In the genomic region with DNA sequence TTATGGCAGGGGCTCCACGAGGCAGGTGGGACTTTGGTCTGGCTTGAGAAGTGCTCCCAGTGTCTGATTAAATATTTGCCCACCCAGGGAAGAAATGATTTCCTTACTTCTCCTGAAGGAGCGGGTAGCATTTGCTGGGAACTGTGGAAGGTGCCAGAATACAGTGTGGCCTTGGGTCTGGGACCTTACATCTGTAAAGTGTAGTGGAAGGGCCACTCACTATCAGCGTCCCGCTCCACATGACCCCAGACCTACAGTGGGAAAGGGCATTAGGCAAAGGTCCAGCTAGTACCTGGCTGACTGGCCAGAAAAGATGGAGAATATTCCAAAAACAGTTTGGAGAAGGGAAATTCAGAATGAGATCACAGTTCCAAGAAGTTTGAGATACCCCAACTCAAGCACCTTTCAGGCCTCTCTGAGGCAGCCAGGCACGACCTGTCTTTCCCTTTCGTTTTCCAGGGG, we compare ENCODE assay signal across 14 mouse cellular contexts. TPM values are rescaled to one million over a fixed set of nuclear protein-coding genes. Genes with fewer than 3 reads are reported as not detected.
DNase-seq lines count a peak whose midpoint lies in the region; ATAC-seq and TF ChIP-seq lines count a peak whose summit lies in the region.
"Had no signal": no experiment of that assay in that cellular context is flagged by ENCODE, and none has a peak within 500 bp of the region (broad histone marks: within the 10 kb centered on the region; RNA-seq: fewer than 3 reads in every experiment).

No protein-coding gene starts in this region.

- no peak overlapping the region for H3K27ac ChIP-seq in heart, embryonic 11.5 days (ENCODE audit: low read depth, low read length)
- no peak overlapping the region for H3K27ac ChIP-seq in lung, postnatal 0 days (ENCODE audit: low read length)
- H3K27ac ChIP-seq in embryonic fibroblast, embryonic 13.5 days (ENCODE audit: insufficient read depth, low read length): no peak overlapping the region
- peak overlapping the region; percentile 98 for H3K27ac ChIP-seq in stomach, embryonic 14.5 days (ENCODE audit: low read length)
- H3K27ac ChIP-seq: forebrain, embryonic 12.5 days; neural tube, embryonic 12.5 days had no signal

- no peak for TF ChIP-seq POLR2A in embryonic fibroblast, embryonic 13.5 days (IDR thresholded peaks at IDR 0.05; ENCODE audit: low read depth, low read length)

- H3K27me3 ChIP-seq in heart, embryonic 11.5 days (ENCODE audit: control insufficient read depth, insufficient read depth, low read length): peaks cover 89% of the 10 kb centered on the region
- peaks cover 86% of the 10 kb centered on the region for H3K27me3 ChIP-seq in lung, postnatal 0 days (replicated peaks; ENCODE audit: insufficient read depth, low read length)
- peaks cover 8% of the 10 kb centered on the region; the same call in 1 of the 2 replicates for H3K27me3 ChIP-seq in stomach, embryonic 14.5 days (ENCODE audit: control insufficient read depth, insufficient read depth, low read length)

- TF ChIP-seq CTCF in lung, postnatal 0 days (IDR thresholded peaks at IDR 0.05): no peak
- TF ChIP-seq CTCF in embryonic fibroblast, embryonic 13.5 days (IDR thresholded peaks at IDR 0.05; ENCODE audit: borderline replicate concordance, insufficient read depth, low read length): no peak

- H3K9ac ChIP-seq in heart, embryonic 11.5 days (ENCODE audit: low read depth, low read length): no peak overlapping the region
- no peak overlapping the region for H3K9ac ChIP-seq in lung, postnatal 0 days (replicated peaks; ENCODE audit: low read depth)
- H3K9ac ChIP-seq in stomach, embryonic 14.5 days (replicated peaks; ENCODE audit: low read depth, low read length): peak overlapping the region; percentile 99
- H3K9ac ChIP-seq: forebrain, embryonic 12.5 days; neural tube, embryonic 12.5 days had no signal

- peaks cover 20% of the 10 kb centered on the region for H3K4me1 ChIP-seq in heart, embryonic 11.5 days (ENCODE audit: control insufficient read depth, insufficient read depth, low read length)
- no peaks in the 10 kb centered on the region; the same call in 1 of the 2 replicates for H3K4me1 ChIP-seq in lung, postnatal 0 days (ENCODE audit: insufficient read depth, low read depth, low read length)
- no peaks in the 10 kb centered on the region for H3K4me1 ChIP-seq in embryonic fibroblast, embryonic 13.5 days (ENCODE audit: control insufficient read depth, insufficient read depth, low read length)
- peaks cover 20% of the 10 kb centered on the region; the same call in 1 of the 2 replicates for H3K4me1 ChIP-seq in stomach, embryonic 14.5 days (ENCODE audit: control insufficient read depth, insufficient read depth, low read length)

- H3K4me3 ChIP-seq in heart, embryonic 11.5 days (ENCODE audit: low read depth, low read length): peak overlapping the region; percentile 22
- H3K4me3 ChIP-seq in lung, postnatal 0 days (ENCODE audit: low read depth, low read length): peak overlapping the region; percentile 24; the same call in 1 of the 2 replicates
- H3K4me3 ChIP-seq in embryonic fibroblast, embryonic 13.5 days (ENCODE audit: insufficient read depth, low read length): peak overlapping the region; percentile 1; the same call in 1 of the 2 replicates
- H3K4me3 ChIP-seq in stomach, embryonic 14.5 days (ENCODE audit: low read depth, low read length): peak overlapping the region; percentile 77
- H3K4me3 ChIP-seq: forebrain, embryonic 12.5 days; neural tube, embryonic 12.5 days had no signal

- H3K36me3 ChIP-seq in heart, embryonic 11.5 days (ENCODE audit: control insufficient read depth, insufficient read depth, low read length): no peaks in the 10 kb centered on the region
- H3K36me3 ChIP-seq in lung, postnatal 0 days (ENCODE audit: insufficient read depth, low read length): no peaks in the 10 kb centered on the region
- peaks cover 23% of the 10 kb centered on the region for H3K36me3 ChIP-seq in stomach, embryonic 14.5 days (ENCODE audit: control insufficient read depth, insufficient read depth, low read length)
- H3K36me3 ChIP-seq: forebrain, embryonic 12.5 days; neural tube, embryonic 12.5 days had no signal

- 2% methylated on average over 6 of the region's 6 CpGs for WGBS in heart, embryonic 11.5 days (ENCODE audit: insufficient replicate concordance)
- 4% methylated on average over 6 of the region's 6 CpGs for WGBS in lung, postnatal 0 days
- 12% methylated on average over 6 of the region's 6 CpGs for WGBS in stomach, embryonic 14.5 days

- ATAC-seq in heart, embryonic 11.5 days (replicated peaks; ENCODE audit: insufficient number of reproducible peaks, low FRiP score, low TSS enrichment): no peak
- ATAC-seq in lung, postnatal 0 days: no peak
- ATAC-seq in stomach, embryonic 14.5 days (ENCODE audit: insufficient number of reproducible peaks, insufficient read depth, low FRiP score, low read depth): no peak
- no peak for ATAC-seq in erythroid progenitor cell, adult 5-6 weeks (replicated peaks; ENCODE audit: low FRiP score, poor library complexity, severe bottlenecking)

- H3K9me3 ChIP-seq in heart, embryonic 11.5 days (replicated peaks; ENCODE audit: control insufficient read depth, low read length): no peaks in the 10 kb centered on the region
- no peaks in the 10 kb centered on the region for H3K9me3 ChIP-seq in lung, postnatal 0 days (ENCODE audit: low read length)
- no peaks in the 10 kb centered on the region for H3K9me3 ChIP-seq in stomach, embryonic 14.5 days (ENCODE audit: control insufficient read depth, low read depth, low read length)
- H3K9me3 ChIP-seq: forebrain, embryonic 12.5 days; neural tube, embryonic 12.5 days had no signal

- no peak for TF ChIP-seq EP300 in lung, postnatal 0 days (IDR thresholded peaks at IDR 0.05)

- H3K4me2 ChIP-seq in heart, embryonic 11.5 days: peak overlapping the region; percentile 46
- H3K4me2 ChIP-seq in lung, postnatal 0 days (replicated peaks; ENCODE audit: low read depth, low read length): peak overlapping the region; percentile 35; the same call in 1 of the 2 replicates
- H3K4me2 ChIP-seq in stomach, embryonic 14.5 days (replicated peaks; ENCODE audit: low read depth, low read length): peak overlapping the region; percentile 54

- no peak for DNase-seq in heart, adult 11 months
- no peak for DNase-seq in lung, postnatal 0 days (ENCODE audit: low spot score)
- no peak for DNase-seq in lung, postnatal 10 days
- no peak for DNase-seq in gastrocnemius, postnatal 25 days
- DNase-seq: cerebellum, adult 9-10 months had no signal

RNA-seq across cellular contexts. Expression of gene Pitx1, which starts 8.3 kb away (rescaled TPM):
- polyA plus RNA-seq in heart, embryonic 11.5 days (2014; fragmentation: Nextera tagmentation; extraction: Ambion mirVana): 0.51 and 1.2 TPM in 2 replicates
- not detected in 2 replicates for polyA plus RNA-seq in lung, postnatal 0 days (2015; fragmentation: Nextera tagmentation; extraction: Ambion mirVana)
- polyA plus RNA-seq in embryonic fibroblast, embryonic 13.5 days (2011; ENCODE audit: insufficient read length, low read depth, missing spikeins): 1.5 and 7.3 TPM in 2 replicates
- 262 and 263 TPM in 2 replicates for polyA plus RNA-seq in stomach, embryonic 14.5 days (2014; fragmentation: Nextera tagmentation; extraction: Ambion mirVana)
- total RNA-seq in gastrocnemius, postnatal 25 days (2021): under 1 TPM; 0.46 to 0.70 TPM
- total RNA-seq in erythroid progenitor cell, adult 5-6 weeks (2015; ENCODE audit: low replicate concordance): not detected in 2 replicates
- not detected in 2 replicates for total RNA-seq in erythroid progenitor cell, adult 5-6 weeks (2017; ENCODE audit: low replicate concordance)
- total RNA-seq: left cerebral cortex, postnatal 14 days; megakaryocyte progenitor cell, adult 5-6 weeks had no signal

RNA-seq across cellular contexts. Expression of gene Catsper3, which starts 43.3 kb away (rescaled TPM):
- polyA plus RNA-seq in heart, embryonic 11.5 days (2014; fragmentation: Nextera tagmentation; extraction: Ambion mirVana): 0.11 and 0.23 TPM in 2 replicates
- polyA plus RNA-seq in lung, postnatal 0 days (2015; fragmentation: Nextera tagmentation; extraction: Ambion mirVana): 0.18 TPM in 1 of 2 replicates, not detected in the other
- polyA plus RNA-seq in embryonic fibroblast, embryonic 13.5 days (2011; ENCODE audit: insufficient read length, low read depth, missing spikeins): not detected in 2 replicates
- polyA plus RNA-seq in stomach, embryonic 14.5 days (2014; fragmentation: Nextera tagmentation; extraction: Ambion mirVana): 0.43 TPM in 1 of 2 replicates, not detected in the other
- not detected for total RNA-seq in gastrocnemius, postnatal 25 days (2021)
- not detected in 2 replicates for total RNA-seq in erythroid progenitor cell, adult 5-6 weeks (2015; ENCODE audit: low replicate concordance)
- total RNA-seq in erythroid progenitor cell, adult 5-6 weeks (2017; ENCODE audit: low replicate concordance): not detected in 2 replicates
- total RNA-seq: megakaryocyte progenitor cell, adult 5-6 weeks had no signal
- polyA plus RNA-seq: forebrain, embryonic 12.5 days; heart, embryonic 14.5 days; neural tube, embryonic 12.5 days had no signal

Comparison
In these comparisons a context has a peak if more than half of its experiments do, and no peak if none do; other contexts are left out.
1. H3K4me3 ChIP-seq: peak in every context shown above with its lines; median percentile 77 in stomach, embryonic 14.5 days; 24 in lung, postnatal 0 days; 22 in heart, embryonic 11.5 days; 1 in embryonic fibroblast, embryonic 13.5 days.
2. RNA of gene Pitx1, which starts 8.3 kb away (polyA plus RNA-seq): 262 to 263 TPM in stomach, embryonic 14.5 days; 1.5 to 7.3 TPM in embryonic fibroblast, embryonic 13.5 days, 0.51 to 1.2 TPM in heart, embryonic 11.5 days and not detected in lung, postnatal 0 days; every median in the first group is over 10 times any median in the second.
3. Peak in every context shown above with its lines, with median percentiles within 50 percentile points of each other: H3K4me2 ChIP-seq.